Mouse (Mus musculus): ENCODE results near the gene Unc5b. TPM values are rescaled to one million over a fixed set of nuclear protein-coding genes. Genes with fewer than 3 reads are reported as not detected.

Gene Unc5b
- polyA plus RNA-seq, 1 experiment from 2014 or later = 3.0 TPM

GRCm38 (mm10) chr10:60726896-60727295 is 104.5 kb downstream of the Unc5b start:
- ATAC-seq (ENCODE audit: low FRiP score, low read depth) = no peak
- Histone ChIP-seq H3K4me3 (no peak overlapping the region), H3K4me2 (replicated peaks) (no peak overlapping the region), H3K9me3 (no peaks in the 10 kb centered on the region), H3K4me1 (no peaks in the 10 kb centered on the region), H3K27ac (no peak overlapping the region), H3K27me3 (replicated peaks) (no peaks in the 10 kb centered on the region), H3K9ac (no peak overlapping the region), H3K36me3 (peaks cover 12% of the 10 kb centered on the region; the same call in 1 of the 2 replicates)
- WGBS = 79% methylated on average over 3 of the region's 3 CpGs

- WGBS = 83% methylated on average over 6 of the region's 6 CpGs
- Histone ChIP-seq H3K36me3 (peaks cover 12% of the 10 kb centered on the region; the same call in 1 of the 2 replicates), H3K27me3 (replicated peaks) (no peaks in the 10 kb centered on the region), H3K27ac (no peak overlapping the region), H3K4me2 (replicated peaks) (no peak overlapping the region), H3K4me3 (no peak overlapping the region), H3K9ac (no peak overlapping the region), H3K9me3 (no peaks in the 10 kb centered on the region), H3K4me1 (no peaks in the 10 kb centered on the region)
- no peak for ATAC-seq (ENCODE audit: low FRiP score, low read depth)
These were observed 106.9 kb downstream of the Unc5b start for GRCm38 (mm10) chr10:60724496-60724895.

DNA sequence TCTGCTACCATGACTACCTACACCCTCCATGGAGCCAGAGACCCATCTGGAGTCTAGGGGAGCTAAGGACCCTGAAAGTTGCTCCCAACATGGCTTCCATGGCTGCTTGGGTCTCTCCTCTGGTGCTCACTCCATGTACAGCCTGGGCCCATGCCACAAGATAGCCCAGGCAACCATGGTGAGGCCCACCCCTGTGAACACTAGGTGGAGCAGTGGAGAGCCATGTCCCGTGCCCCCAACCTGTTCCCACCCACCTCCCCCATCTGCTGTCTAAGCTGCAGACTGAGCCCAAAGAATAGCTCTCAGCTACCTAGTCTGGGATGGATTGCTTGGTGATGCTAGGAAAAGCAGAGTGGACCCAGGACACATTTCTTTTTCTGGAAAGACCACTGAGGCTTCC is 108.0 kb downstream of the Unc5b start:
- Histone ChIP-seq H3K9ac (no peak overlapping the region), H3K4me2 (replicated peaks) (no peak overlapping the region), H3K36me3 (peaks cover 17% of the 10 kb centered on the region), H3K4me1 (no peaks in the 10 kb centered on the region), H3K9me3 (no peaks in the 10 kb centered on the region), H3K27ac (no peak overlapping the region), H3K27me3 (replicated peaks) (no peaks in the 10 kb centered on the region), H3K4me3 (no peak overlapping the region)
- 47% methylated on average over 1 of the region's 1 CpGs for WGBS
- no peak for ATAC-seq (ENCODE audit: low FRiP score, low read depth)

GRCm38 (mm10) chr10:60721640-60722039 is 109.7 kb downstream of the Unc5b start:
- peaks cover 18% of the 10 kb centered on the region for H3K36me3 ChIP-seq
- no peak overlapping the region for H3K27ac ChIP-seq
- H3K9me3 ChIP-seq = no peaks in the 10 kb centered on the region
- no peak overlapping the region for H3K9ac ChIP-seq
- H3K27me3 ChIP-seq (replicated peaks) = no peaks in the 10 kb centered on the region
- no peak for ATAC-seq (ENCODE audit: low FRiP score, low read depth)
- no peak overlapping the region for H3K4me2 ChIP-seq (replicated peaks)
- H3K4me3 ChIP-seq = no peak overlapping the region
- WGBS = 53% methylated on average over 12 of the region's 12 CpGs
- H3K4me1 ChIP-seq = no peaks in the 10 kb centered on the region

GRCm38 (mm10) chr10:60720461-60720860 is 110.9 kb downstream of the Unc5b start:
- Histone ChIP-seq H3K4me3 (no peak overlapping the region), H3K27ac (no peak overlapping the region), H3K4me1 (no peaks in the 10 kb centered on the region), H3K4me2 (replicated peaks) (no peak overlapping the region), H3K27me3 (replicated peaks) (no peaks in the 10 kb centered on the region), H3K36me3 (peaks cover 30% of the 10 kb centered on the region), H3K9me3 (peaks cover 3% of the 10 kb centered on the region; the same call in 1 of the 2 replicates), H3K9ac (no peak overlapping the region)
- 74% methylated on average over 5 of the region's 5 CpGs for WGBS
- ATAC-seq (ENCODE audit: low FRiP score, low read depth) = no peak

- Histone ChIP-seq H3K9me3 (peaks cover 14% of the 10 kb centered on the region), H3K27me3 (replicated peaks) (no peaks in the 10 kb centered on the region), H3K4me1 (no peaks in the 10 kb centered on the region), H3K4me3 (no peak overlapping the region), H3K27ac (no peak overlapping the region), H3K4me2 (replicated peaks) (no peak overlapping the region), H3K36me3 (peaks cover 36% of the 10 kb centered on the region), H3K9ac (no peak overlapping the region)
- ATAC-seq (ENCODE audit: low FRiP score, low read depth) = no peak
- WGBS = 95% methylated on average over 2 of the region's 2 CpGs
These were observed 112.9 kb downstream of the Unc5b start for GRCm38 (mm10) chr10:60718491-60718890.

DNA sequence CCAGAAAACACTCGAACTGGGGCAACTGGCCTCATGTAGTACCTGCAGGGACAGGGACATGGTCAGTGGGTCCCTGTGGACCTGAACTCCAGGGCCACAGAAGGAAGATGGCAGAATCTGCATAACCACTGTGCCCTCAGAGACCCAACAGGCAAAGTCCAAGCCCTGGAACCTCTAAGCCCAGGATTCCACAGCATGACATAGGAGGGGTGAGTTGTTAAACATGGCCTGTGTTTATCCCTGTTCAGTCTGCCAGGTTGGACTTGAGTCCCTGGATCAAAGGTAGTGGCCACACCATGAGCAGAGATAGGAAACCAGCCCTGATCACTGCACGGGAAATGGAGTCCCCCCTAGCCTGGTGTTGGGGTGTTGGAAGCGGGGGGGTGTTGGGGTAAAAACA is 114.9 kb downstream of the Unc5b start:
- WGBS = 93% methylated on average over 3 of the region's 3 CpGs
- H3K4me2 ChIP-seq (replicated peaks) = no peak overlapping the region
- H3K27me3 ChIP-seq (replicated peaks) = no peaks in the 10 kb centered on the region
- no peaks in the 10 kb centered on the region for H3K4me1 ChIP-seq
- H3K36me3 ChIP-seq = peaks cover 38% of the 10 kb centered on the region
- H3K9me3 ChIP-seq = peaks cover 20% of the 10 kb centered on the region
- H3K4me3 ChIP-seq = no peak overlapping the region
- H3K9ac ChIP-seq = no peak overlapping the region
- H3K27ac ChIP-seq = no peak overlapping the region
- no peak for ATAC-seq (ENCODE audit: low FRiP score, low read depth)

Other genes with a start within 250 kb of the Unc5b start
- 0.29 and 1.0 TPM in 2 replicates for gene Cdh23, start 135.1 kb downstream of the Unc5b start, polyA plus RNA-seq (2016; fragmentation: Nextera tagmentation; extraction: Ambion mirVana)
- 12.9 and 13.6 TPM in 2 replicates for gene Slc29a3, start 78.8 kb downstream of the Unc5b start, polyA plus RNA-seq (2016; fragmentation: Nextera tagmentation; extraction: Ambion mirVana)

All from neural tube, embryonic 12.5 days (tissue).